Mouse (Mus musculus): ENCODE data around the gene Hist2h3b. TPM values are rescaled to one million over a fixed set of nuclear protein-coding genes. Genes with fewer than 3 reads are reported as not detected.
A peak's percentile ranks its signal among the peaks of the same experiment; 100 is the strongest.
"Not testable (repeated sequence)": the region's sequence is repeated elsewhere in the genome, so short reads cannot be mapped to it uniquely, and the experiment has no call there.

Gene Hist2h3b
- polyA plus RNA-seq (2012; fragmentation: generic; extraction: Trizol) = 11.3 TPM
- long read RNA-seq, experiment 1, partial matches to known transcripts = 0 of 1 reads
- long read RNA-seq, experiment 1, other reads (novel, unspliced or antisense) = 0 of 1 reads
- long read RNA-seq, experiment 2 = 0 reads

- TF ChIP-seq MYOD1 (IDR thresholded peaks at IDR 0.05; ENCODE audit: control insufficient read depth, insufficient read length, low read depth) (no peak), CEBPB (IDR thresholded peaks at IDR 0.05; ENCODE audit: low read depth) (no peak), CTCF (IDR thresholded peaks at IDR 0.05; ENCODE audit: control insufficient read depth, insufficient read depth, insufficient read length) (no peak), FOSL1 (IDR thresholded peaks at IDR 0.05; ENCODE audit: insufficient read depth, low read length, poor library complexity, severe bottlenecking) (no peak), MAX (IDR thresholded peaks at IDR 0.05) (no peak), MYOG (IDR thresholded peaks at IDR 0.05; ENCODE audit: control insufficient read depth, extremely low read depth, insufficient read length) (no peak), USF1 (IDR thresholded peaks at IDR 0.05; ENCODE audit: low read depth) (no peak)
- H3ac ChIP-seq (ENCODE audit: control insufficient read depth, insufficient read length, low read depth) = peak within 1 kb of the TSS; percentile 82
- H3K79me2 ChIP-seq (ENCODE audit: control insufficient read depth, insufficient read depth) = no peaks in the 10 kb centered on the region
- no peaks in the 10 kb centered on the region for H3K27me3 ChIP-seq (ENCODE audit: control insufficient read depth, insufficient read depth, insufficient read length)
- H3K4me3 ChIP-seq (ENCODE audit: insufficient read depth, poor library complexity, severe bottlenecking) = peak within 1 kb of the TSS; percentile 33
- H3K79me3 ChIP-seq (ENCODE audit: low read depth) = no peaks in the 10 kb centered on the region
- H3K36me3 ChIP-seq (ENCODE audit: control insufficient read depth, insufficient read depth) = no peaks in the 10 kb centered on the region
These were observed at the start of gene Hist2h3b for GRCm38 (mm10) chr3:96268051-96268775. Gene Hist2h3b (plus strand): TSS chr3:96268654.

GRCm38 (mm10) chr3:96219191-96219641 is 49.2 kb upstream of the Hist2h3b start:
- H3K27me3 ChIP-seq (ENCODE audit: control insufficient read depth, insufficient read depth, insufficient read length) = no peaks in the 10 kb centered on the region
- H3K79me3 ChIP-seq (ENCODE audit: low read depth) = no peaks in the 10 kb centered on the region
- H3K79me2 ChIP-seq (ENCODE audit: control insufficient read depth, insufficient read depth) = no peaks in the 10 kb centered on the region
- peak overlapping the region; percentile 59 for H3ac ChIP-seq (ENCODE audit: control insufficient read depth, insufficient read length, low read depth)
- TF ChIP-seq MYOD1 (IDR thresholded peaks at IDR 0.05; ENCODE audit: control insufficient read depth, insufficient read length, low read depth) (no peak), CTCF (IDR thresholded peaks at IDR 0.05; ENCODE audit: control insufficient read depth, insufficient read depth, insufficient read length) (no peak), FOSL1 (IDR thresholded peaks at IDR 0.05; ENCODE audit: insufficient read depth, low read length, poor library complexity, severe bottlenecking) (no peak), CEBPB (IDR thresholded peaks at IDR 0.05; ENCODE audit: low read depth) (no peak), MAX (IDR thresholded peaks at IDR 0.05) (no peak), MYOG (IDR thresholded peaks at IDR 0.05; ENCODE audit: control insufficient read depth, extremely low read depth, insufficient read length) (no peak), USF1 (IDR thresholded peaks at IDR 0.05; ENCODE audit: low read depth) (no peak)
- no peaks in the 10 kb centered on the region for H3K36me3 ChIP-seq (ENCODE audit: control insufficient read depth, insufficient read depth)
- H3K4me3 ChIP-seq (ENCODE audit: insufficient read depth, poor library complexity, severe bottlenecking) = peak overlapping the region; percentile 36

DNA sequence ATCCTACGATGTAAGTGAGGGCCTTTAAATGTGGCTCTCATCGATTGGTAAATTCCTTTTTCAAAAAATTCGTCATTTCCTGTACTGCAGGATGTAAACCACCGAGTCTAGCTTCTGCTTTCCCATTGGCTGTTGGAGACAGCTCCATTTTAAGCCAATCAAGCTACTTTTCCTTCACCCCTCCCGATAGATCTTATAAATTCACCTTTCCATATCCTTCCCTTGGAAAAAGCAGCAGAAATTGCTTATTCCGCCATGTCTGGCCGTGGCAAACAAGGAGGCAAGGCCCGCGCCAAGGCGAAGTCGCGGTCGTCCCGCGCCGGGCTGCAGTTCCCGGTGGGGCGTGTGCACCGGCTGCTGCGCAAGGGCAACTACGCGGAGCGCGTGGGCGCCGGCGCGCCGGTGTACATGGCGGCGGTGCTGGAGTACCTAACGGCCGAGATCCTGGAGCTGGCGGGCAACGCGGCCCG is 48.8 kb upstream of the Hist2h3b start, which contains the start of the genes Bola1 and Hist2h2ab:
TSS of gene Bola1 (minus strand) at position 49 of the 470 bp plus-strand sequence.
TSS of gene Hist2h2ab (plus strand) at position 205 of the 470 bp plus-strand sequence.
- Histone ChIP-seq H3K27me3 (ENCODE audit: control insufficient read depth, insufficient read depth, insufficient read length) (no peaks in the 10 kb centered on the region), H3ac (ENCODE audit: control insufficient read depth, insufficient read length, low read depth) (peak within 1 kb of the TSS; percentile 89), H3K36me3 (ENCODE audit: control insufficient read depth, insufficient read depth) (no peaks in the 10 kb centered on the region), H3K79me3 (ENCODE audit: low read depth) (no peaks in the 10 kb centered on the region), H3K79me2 (ENCODE audit: control insufficient read depth, insufficient read depth) (no peaks in the 10 kb centered on the region), H3K4me3 (ENCODE audit: insufficient read depth, poor library complexity, severe bottlenecking) (peak within 1 kb of the TSS; percentile 36)
- TF ChIP-seq USF1 (IDR thresholded peaks at IDR 0.05; ENCODE audit: low read depth) (no peak), FOSL1 (IDR thresholded peaks at IDR 0.05; ENCODE audit: insufficient read depth, low read length, poor library complexity, severe bottlenecking) (no peak), MYOD1 (IDR thresholded peaks at IDR 0.05; ENCODE audit: control insufficient read depth, insufficient read length, low read depth) (no peak), CTCF (IDR thresholded peaks at IDR 0.05; ENCODE audit: control insufficient read depth, insufficient read depth, insufficient read length) (no peak), MAX (IDR thresholded peaks at IDR 0.05) (no peak), CEBPB (IDR thresholded peaks at IDR 0.05; ENCODE audit: low read depth) (no peak), MYOG (IDR thresholded peaks at IDR 0.05; ENCODE audit: control insufficient read depth, extremely low read depth, insufficient read length) (no peak)

GRCm38 (mm10) chr3:96220131-96220764 is 48.2 kb upstream of the Hist2h3b start:
- not testable (repeated sequence) for H3K27me3 ChIP-seq (ENCODE audit: control insufficient read depth, insufficient read depth, insufficient read length); H3K79me3 ChIP-seq (ENCODE audit: low read depth)
- peak overlapping the region; percentile 89 for H3ac ChIP-seq (ENCODE audit: control insufficient read depth, insufficient read length, low read depth)

GRCm38 (mm10) chr3:96220765-96221639 is 47.5 kb upstream of the Hist2h3b start, which contains the start of the genes Hist2h2ac and Hist2h2be:
Gene Hist2h2ac (minus strand): TSS chr3:96220880.
Gene Hist2h2be (plus strand): TSS chr3:96221119.
- TF ChIP-seq MAX (IDR thresholded peaks at IDR 0.05) = no peak
- TF ChIP-seq FOSL1 (IDR thresholded peaks at IDR 0.05; ENCODE audit: insufficient read depth, low read length, poor library complexity, severe bottlenecking) = no peak
- no peak for TF ChIP-seq CEBPB (IDR thresholded peaks at IDR 0.05; ENCODE audit: low read depth)
- TF ChIP-seq MYOG (IDR thresholded peaks at IDR 0.05; ENCODE audit: control insufficient read depth, extremely low read depth, insufficient read length) = no peak
- TF ChIP-seq USF1 (IDR thresholded peaks at IDR 0.05; ENCODE audit: low read depth) = no peak
- no peak for TF ChIP-seq MYOD1 (IDR thresholded peaks at IDR 0.05; ENCODE audit: control insufficient read depth, insufficient read length, low read depth)
- TF ChIP-seq CTCF (IDR thresholded peaks at IDR 0.05; ENCODE audit: control insufficient read depth, insufficient read depth, insufficient read length) = no peak
- Histone ChIP-seq H3K36me3 (ENCODE audit: control insufficient read depth, insufficient read depth) (no peaks in the 10 kb centered on the region), H3K27me3 (ENCODE audit: control insufficient read depth, insufficient read depth, insufficient read length) (no peaks in the 10 kb centered on the region), H3K79me2 (ENCODE audit: control insufficient read depth, insufficient read depth) (no peaks in the 10 kb centered on the region), H3K4me3 (ENCODE audit: insufficient read depth, poor library complexity, severe bottlenecking) (peak within 1 kb of the TSS; percentile 36), H3K79me3 (ENCODE audit: low read depth) (no peaks in the 10 kb centered on the region), H3ac (ENCODE audit: control insufficient read depth, insufficient read length, low read depth) (peak within 1 kb of the TSS; percentile 89)

More at GRCm38 (mm10) chr3:96220131-96220764, 48.2 kb upstream of the Hist2h3b start:
- not testable (repeated sequence) for H3K36me3 ChIP-seq (ENCODE audit: control insufficient read depth, insufficient read depth); H3K79me2 ChIP-seq (ENCODE audit: control insufficient read depth, insufficient read depth)
- H3K4me3 ChIP-seq (ENCODE audit: insufficient read depth, poor library complexity, severe bottlenecking) = peak overlapping the region; percentile 36
